Mouse (Mus musculus) hindbrain, postnatal 0 days (tissue): ENCODE measurements around the gene Tmem116. TPM values are rescaled to one million over a fixed set of nuclear protein-coding genes. Genes with fewer than 3 reads are reported as not detected.

Source experiments
- ATAC-seq: fragments of 200-750 bp; cut with Nextera tagmentation; 2 replicates; pipeline ENCODE4 v1.8.0; 2017; ENCODE audit warnings: mild to moderate bottlenecking, moderate TSS enrichment, moderate library complexity
- DNase-seq: peaks from one replicate; pipeline ENCODE4 v3.0.0-alpha.2; 2015; ENCODE audit warnings: low spot score
- H3K27ac ChIP-seq: fragments of 300-500 bp; sonication (generic); 2 replicates; pipeline ENCODE4 v1.5.1; 2014; ENCODE audit warnings: mild to moderate bottlenecking
- H3K27me3 ChIP-seq: fragments of 300-500 bp; sonication (generic); 2 replicates; pipeline ENCODE4 v1.6.1; 2014; ENCODE audit warnings: low read length, mixed read lengths; ENCODE audit not compliant: insufficient read depth
- H3K36me3 ChIP-seq: fragments of 300-500 bp; sonication (generic); 2 replicates; pipeline ENCODE4 v1.6.1; 2014; ENCODE audit warnings: low read length, mixed read lengths; ENCODE audit not compliant: insufficient read depth
- H3K4me1 ChIP-seq: fragments of 300-500 bp; sonication (generic); 2 replicates; pipeline ENCODE4 v1.6.1; 2014; ENCODE audit warnings: antibody characterized with exemption, low read length, mixed read lengths; ENCODE audit not compliant: insufficient read depth
- H3K4me2 ChIP-seq: fragments of 300-500 bp; sonication (generic); 2 replicates; pipeline ENCODE4 v1.6.1; 2014; ENCODE audit warnings: low read depth, mild to moderate bottlenecking, low read length, moderate library complexity, mixed read lengths
- H3K4me3 ChIP-seq: fragments of 300-500 bp; sonication (generic); 2 replicates; pipeline ENCODE4 v1.5.1; 2014; ENCODE audit warnings: low read length
- H3K9ac ChIP-seq: fragments of 300-500 bp; sonication (generic); replicated peaks from 2 replicates; pipeline ENCODE4 v1.6.1; 2014; ENCODE audit warnings: mild to moderate bottlenecking, low read length, moderate library complexity, mixed read lengths
- H3K9me3 ChIP-seq: fragments of 300-500 bp; sonication (generic); 2 replicates; pipeline ENCODE4 v1.6.1; 2016; ENCODE audit warnings: low read length, mixed read lengths
- CTCF ChIP-seq: IDR thresholded peaks from 2 replicates; pipeline ENCODE4 v1.5.1; 2016; ENCODE audit warnings: antibody characterized with exemption, control low read depth, low read depth
- WGBS: fragments of 180-500 bp; shearing (Covaris S2); extraction: QIAGEN DNeasy Blood & Tissue Kit; methylation state at CpG from one replicate; pipeline ENCODE4 v1.1.7; 2014; 5-methylcytosine and 5-hydroxymethylcytosine counted together
- polyA plus RNA-seq: library from polyadenylated mRNA; unstranded; fragments of >200 nt; fragmentation: Nextera tagmentation; extraction: Ambion mirVana; gene quantifications from 2 replicates; pipeline ENCODE4 v1.2.1, GENCODE M21; 2015
- total RNA-seq: library from RNA; depleted of rRNA; stranded (reverse); fragments of >200 nt; gene quantifications from 2 replicates; pipeline ENCODE4 v1.2.3, GENCODE M21; 2014; rRNA removed

Gene Tmem116
- total and polyA plus RNA-seq, 2 experiments from 2014 or later, result 2.6 to 7.6 TPM

DNA sequence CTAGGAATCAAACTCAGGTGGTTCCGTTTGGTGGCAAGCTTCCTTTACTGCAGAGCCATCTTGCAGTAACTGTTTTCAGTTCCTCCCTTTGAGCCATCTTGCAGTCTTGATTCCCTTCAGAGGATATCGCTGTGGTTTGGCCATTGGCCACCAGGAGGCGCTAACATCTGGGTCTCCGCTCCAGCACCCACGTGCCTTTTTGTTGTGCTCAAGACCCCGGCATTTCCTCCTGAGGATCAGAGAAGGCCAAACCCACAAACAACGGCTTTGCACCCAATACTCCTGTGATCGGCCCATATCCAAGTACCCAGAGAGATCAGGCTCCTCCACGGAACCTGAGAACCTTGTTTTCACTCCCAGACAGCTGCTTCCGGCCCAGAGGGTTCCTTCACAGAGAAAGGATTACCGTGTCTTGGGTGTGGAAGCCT is 112.8 kb downstream of the Tmem116 start:
- Histone ChIP-seq H3K27ac (no peak overlapping the region), H3K4me2 (peak overlapping the region; percentile 29; the same call in 1 of the 2 replicates), H3K4me1 (no peaks in the 10 kb centered on the region), H3K4me3 (no peak overlapping the region), H3K9me3 (no peaks in the 10 kb centered on the region), H3K27me3 (no peaks in the 10 kb centered on the region), H3K36me3 (no peaks in the 10 kb centered on the region), H3K9ac (no peak overlapping the region)
- peak; percentile 89 for TF ChIP-seq CTCF
- ATAC-seq (peak; percentile 81), DNase-seq (peak; percentile 88)
- 13% methylated on average over 11 of the region's 11 CpGs for WGBS

DNA sequence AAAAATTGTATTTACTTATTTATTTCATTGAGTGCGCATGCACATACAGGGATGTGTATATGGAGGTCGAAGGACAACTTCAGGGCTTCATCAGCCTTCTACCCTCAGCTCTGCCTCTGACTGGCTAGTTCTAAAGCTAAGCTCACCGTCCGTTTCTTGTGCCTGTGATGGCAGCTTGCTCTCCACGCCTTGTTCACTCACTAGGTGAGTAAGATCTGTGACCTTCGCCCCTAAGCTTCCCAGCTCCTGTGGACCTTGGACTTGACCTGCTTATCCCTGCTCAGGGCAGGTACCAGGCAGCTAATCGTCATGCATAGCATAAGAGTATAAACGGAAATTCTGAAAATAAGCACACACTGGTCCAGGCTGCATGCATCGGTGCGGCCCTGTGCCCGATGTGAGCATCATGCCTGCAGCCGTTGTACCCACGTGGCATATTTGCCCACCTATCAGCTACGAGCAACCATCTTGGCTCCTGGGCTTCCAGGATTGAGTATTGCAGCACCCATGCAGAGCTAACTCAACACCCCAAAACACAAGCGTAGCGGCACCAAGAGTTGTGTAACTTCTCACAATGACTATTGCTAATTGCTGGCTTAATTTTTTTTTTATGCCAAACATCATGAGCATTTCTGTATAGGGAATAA is 114.5 kb downstream of the Tmem116 start:
- 0 out of 2 replicates have a peak, but pooled peaks cover 3% of the 10 kb centered on the region for H3K36me3 ChIP-seq
- H3K27ac ChIP-seq, result no peak overlapping the region
- no peak for ATAC-seq
- WGBS, result 91% methylated on average over 16 of the region's 16 CpGs
- no peaks in the 10 kb centered on the region for H3K4me1 ChIP-seq
- no peaks in the 10 kb centered on the region for H3K27me3 ChIP-seq
- DNase-seq, result no peak
- H3K9me3 ChIP-seq, result no peaks in the 10 kb centered on the region
- no peak for TF ChIP-seq CTCF
- no peak overlapping the region for H3K4me2 ChIP-seq
- no peak overlapping the region for H3K9ac ChIP-seq
- no peak overlapping the region for H3K4me3 ChIP-seq

DNA sequence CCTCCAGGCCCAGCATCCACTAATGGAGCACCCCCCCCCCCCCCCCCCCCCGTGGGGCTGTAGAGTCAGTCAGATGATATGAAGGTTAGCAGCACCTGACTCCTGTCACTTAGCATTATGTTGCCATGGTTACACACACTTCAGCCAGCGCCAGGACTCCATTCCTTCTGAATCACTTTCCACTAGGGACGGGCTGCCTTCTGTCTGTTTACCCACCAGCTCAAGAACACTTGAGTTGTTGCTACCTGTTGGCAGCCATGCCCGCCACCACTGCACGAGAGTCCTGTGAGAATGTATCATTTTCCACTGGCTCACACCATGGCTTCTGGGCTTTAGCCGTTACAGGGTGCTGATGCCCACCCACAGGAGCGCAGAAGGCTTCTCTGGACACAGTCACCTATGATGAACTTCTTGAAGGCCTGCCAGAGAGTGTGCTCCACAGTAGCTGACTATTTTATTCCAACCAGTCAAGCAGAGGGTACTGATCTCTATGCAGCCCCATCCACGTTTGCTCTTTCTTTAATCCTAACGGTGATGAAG is 118.3 kb downstream of the Tmem116 start:
- 68% methylated on average over 9 of the region's 9 CpGs for WGBS
- Histone ChIP-seq H3K9me3 (no peaks in the 10 kb centered on the region), H3K36me3 (peaks cover 17% of the 10 kb centered on the region), H3K27me3 (no peaks in the 10 kb centered on the region), H3K4me1 (no peaks in the 10 kb centered on the region), H3K9ac (no peak overlapping the region), H3K27ac (no peak overlapping the region), H3K4me3 (no peak overlapping the region), H3K4me2 (no peak overlapping the region)
- no peak for TF ChIP-seq CTCF
- ATAC-seq (0 out of 2 replicates have a peak, but pooled peaks have one; percentile 38), DNase-seq (no peak)

DNA sequence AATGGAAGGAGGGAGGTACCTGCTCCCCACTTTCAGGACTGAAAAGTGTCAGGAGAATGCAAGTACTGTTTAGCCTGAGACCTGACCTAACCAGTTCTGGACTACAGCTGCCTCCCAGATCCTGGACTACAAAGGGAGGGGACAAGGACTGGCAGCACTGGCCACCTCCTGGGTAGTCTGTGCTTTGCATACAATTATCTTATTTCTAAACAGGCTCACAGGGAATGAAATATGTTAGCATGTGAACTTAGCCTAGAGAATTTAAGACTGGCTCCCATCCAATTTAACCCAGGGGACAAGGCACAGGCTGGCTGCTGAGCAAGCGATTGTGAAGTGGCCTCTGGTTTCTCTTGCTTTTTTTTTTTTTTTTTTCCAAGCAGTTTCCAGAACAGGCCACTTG is 119.1 kb downstream of the Tmem116 start:
- TF ChIP-seq CTCF, result no peak
- H3K4me2 ChIP-seq, result no peak overlapping the region
- DNase-seq (no peak), ATAC-seq (no peak)
- H3K4me3 ChIP-seq, result no peak overlapping the region
- no peaks in the 10 kb centered on the region for H3K27me3 ChIP-seq
- no peaks in the 10 kb centered on the region for H3K9me3 ChIP-seq
- 65% methylated on average over 1 of the region's 1 CpGs for WGBS
- H3K36me3 ChIP-seq, result peaks cover 17% of the 10 kb centered on the region
- H3K9ac ChIP-seq, result no peak overlapping the region
- H3K27ac ChIP-seq, result no peak overlapping the region
- H3K4me1 ChIP-seq, result no peaks in the 10 kb centered on the region

Other genes starting within 250 kb of the Tmem116 start
- 343 and 354 TPM in 2 replicates for gene Rpl6, start 247.4 kb upstream of the Tmem116 start, total RNA-seq
- gene Rpl6, start 247.4 kb upstream of the Tmem116 start, polyA plus RNA-seq, result 359 and 380 TPM in 2 replicates
- gene Hectd4, start 231.7 kb upstream of the Tmem116 start, total RNA-seq, result 103 and 107 TPM in 2 replicates
- 15.1 and 15.9 TPM in 2 replicates for gene Hectd4, start 231.7 kb upstream of the Tmem116 start, polyA plus RNA-seq
- gene Trafd1, start 66.3 kb upstream of the Tmem116 start, total RNA-seq, result 81.9 and 94.4 TPM in 2 replicates
- gene Trafd1, start 66.3 kb upstream of the Tmem116 start, polyA plus RNA-seq, result 107 and 108 TPM in 2 replicates
- 32.9 and 33.9 TPM in 2 replicates for gene Naa25, start 54.0 kb upstream of the Tmem116 start, total RNA-seq
- 37.5 and 38.3 TPM in 2 replicates for gene Naa25, start 54.0 kb upstream of the Tmem116 start, polyA plus RNA-seq
- 37.1 and 55.9 TPM in 2 replicates for gene Erp29, start 613 bp downstream of the Tmem116 start, total RNA-seq
- gene Erp29, start 613 bp downstream of the Tmem116 start, polyA plus RNA-seq, result 192 and 196 TPM in 2 replicates
- not detected in 2 replicates for gene Adam1b, start 51.5 kb downstream of the Tmem116 start, total RNA-seq
- not detected in 2 replicates for gene Adam1b, start 51.5 kb downstream of the Tmem116 start, polyA plus RNA-seq
- 8.5 and 14.4 TPM in 2 replicates for gene Adam1a, start 93.6 kb downstream of the Tmem116 start, total RNA-seq
- 1.3 and 1.4 TPM in 2 replicates for gene Adam1a, start 93.6 kb downstream of the Tmem116 start, polyA plus RNA-seq
- not detected in 2 replicates for gene Gm42878, start 93.6 kb downstream of the Tmem116 start, total RNA-seq
- not detected in 2 replicates for gene Gm42878, start 93.6 kb downstream of the Tmem116 start, polyA plus RNA-seq
- 51.0 and 57.6 TPM in 2 replicates for gene Mapkapk5, start 94.0 kb downstream of the Tmem116 start, total RNA-seq
- 43.1 and 46.1 TPM in 2 replicates for gene Mapkapk5, start 94.0 kb downstream of the Tmem116 start, polyA plus RNA-seq
- gene Aldh2, start 141.9 kb downstream of the Tmem116 start, total RNA-seq, result 87.7 and 106 TPM in 2 replicates
- 150 and 157 TPM in 2 replicates for gene Aldh2, start 141.9 kb downstream of the Tmem116 start, polyA plus RNA-seq
- gene Acad12, start 167.0 kb downstream of the Tmem116 start, total RNA-seq, result 1.7 and 3.7 TPM in 2 replicates
- gene Acad12, start 167.0 kb downstream of the Tmem116 start, polyA plus RNA-seq, result 1.6 and 2.2 TPM in 2 replicates
- gene Acad10, start 208.6 kb downstream of the Tmem116 start, total RNA-seq, result 0.72 and 5.1 TPM in 2 replicates
- gene Acad10, start 208.6 kb downstream of the Tmem116 start, polyA plus RNA-seq, result 1.2 and 1.4 TPM in 2 replicates
- 41.2 and 41.7 TPM in 2 replicates for gene Brap, start 208.7 kb downstream of the Tmem116 start, total RNA-seq
- gene Brap, start 208.7 kb downstream of the Tmem116 start, polyA plus RNA-seq, result 43.5 and 44.0 TPM in 2 replicates